20 mouse cellular contexts compared by ENCODE assay signal in genomic region chr5:120888294-120888815, GRCm38 (mm10). TPM values are rescaled to one million over a fixed set of nuclear protein-coding genes. Genes with fewer than 3 reads are reported as not detected.
DNase-seq lines count a peak whose midpoint lies in the region; ATAC-seq and TF ChIP-seq lines count a peak whose summit lies in the region.
"Not testable (repeated sequence)": the region's sequence is repeated elsewhere in the genome, so short reads cannot be mapped to it uniquely, and the experiment has no call there.
"Had no signal": no experiment of that assay in that cellular context is flagged by ENCODE, and none has a peak within 500 bp of the region (broad histone marks: within the 10 kb centered on the region; RNA-seq: fewer than 3 reads in every experiment).

No protein-coding gene starts in this region.

- H3K9me3 ChIP-seq in E14TG2a.4 (ENCODE audit: low read length): peaks cover 24% of the 10 kb centered on the region
- not testable (repeated sequence) for H3K9me3 ChIP-seq in liver, embryonic 11.5 days (ENCODE audit: control insufficient read depth, low read length)

- TF ChIP-seq CTCF in E14TG2a.4 (conservative IDR thresholded peaks at IDR 0.05; ENCODE audit: low read length): not testable (repeated sequence)

- not testable (repeated sequence) for H3K27ac ChIP-seq in liver, embryonic 11.5 days (ENCODE audit: low read depth, low read length)

- H3K4me3 ChIP-seq in E14TG2a.4 (replicated peaks; ENCODE audit: low read length): peak overlapping the region; percentile 77
- H3K4me3 ChIP-seq in liver, embryonic 11.5 days (ENCODE audit: low read depth, low read length): not testable (repeated sequence)

- not testable (repeated sequence) for ATAC-seq in liver, embryonic 11.5 days (replicated peaks; ENCODE audit: low FRiP score)

- peaks cover 27% of the 10 kb centered on the region for H3K36me3 ChIP-seq in E14TG2a.4 (ENCODE audit: insufficient read depth, low read length)
- H3K36me3 ChIP-seq in liver, embryonic 11.5 days (ENCODE audit: control insufficient read depth, insufficient read depth, low read length): not testable (repeated sequence)

- H3K4me1 ChIP-seq in E14TG2a.4 (replicated peaks; ENCODE audit: low read depth, low read length): peaks cover 51% of the 10 kb centered on the region
- H3K4me1 ChIP-seq in liver, embryonic 11.5 days (replicated peaks; ENCODE audit: control insufficient read depth, insufficient read depth, low read length): not testable (repeated sequence)

- H3K4me2 ChIP-seq in liver, embryonic 11.5 days: not testable (repeated sequence)

- not testable (repeated sequence) for H3K27me3 ChIP-seq in E14TG2a.4 (ENCODE audit: insufficient read depth, low read length); liver, embryonic 11.5 days (replicated peaks; ENCODE audit: control insufficient read depth, insufficient read depth, low read length)

- peak; percentile 95 for DNase-seq in ES-CJ7 (ENCODE audit: low read depth, low spot score)
- peak; percentile 97 for DNase-seq in R1 (ENCODE audit: low read depth, low spot score)
- peak; percentile 98 for DNase-seq in ZHBTc4 (ENCODE audit: low read depth, low spot score)
- DNase-seq in heart, adult 11 months: peak; percentile 87
- DNase-seq in liver, embryonic 11.5 days (ENCODE audit: low spot score): peak; percentile 16
- DNase-seq in urinary bladder, postnatal 4 days (ENCODE audit: low spot score in 2 of 2): peak; percentile 11 to 58

- H3K9ac ChIP-seq in liver, embryonic 11.5 days (ENCODE audit: low read depth, low read length): not testable (repeated sequence)

- WGBS in liver, embryonic 11.5 days: 27% methylated on average over 4 of the region's 4 CpGs

RNA-seq across cellular contexts. Expression of gene Oas1g, which starts 0.9 kb away (rescaled TPM):
- 0.23 and 0.39 TPM in 2 replicates for polyA plus RNA-seq in liver, embryonic 11.5 days (2014; fragmentation: Nextera tagmentation; extraction: Ambion mirVana)
- polyA plus RNA-seq: C2C12; embryonic facial prominence, embryonic 11.5 days; erythroblast, embryonic 14.5 days; forebrain, embryonic 10.5 days; G1E had no signal

RNA-seq across cellular contexts. Expression of gene Oas1a, which starts 19.0 kb away (rescaled TPM):
- 1.3 and 1.6 TPM in 2 replicates for polyA plus RNA-seq in liver, embryonic 11.5 days (2014; fragmentation: Nextera tagmentation; extraction: Ambion mirVana)
- polyA plus RNA-seq: erythroblast, embryonic 14.5 days had no signal

RNA-seq across cellular contexts. Expression of gene Oas1d, which starts 26.0 kb away (rescaled TPM):
- not detected in 2 replicates for polyA plus RNA-seq in liver, embryonic 11.5 days (2014; fragmentation: Nextera tagmentation; extraction: Ambion mirVana)
- polyA plus RNA-seq: adrenal gland, adult 2 months; brain, embryonic 14.5 days; C2C12; embryonic facial prominence, embryonic 11.5 days; embryonic facial prominence, embryonic 13.5 days; embryonic facial prominence, embryonic 15.5 days; erythroblast, embryonic 14.5 days; forebrain, embryonic 10.5 days; forebrain, embryonic 13.5 days; forebrain, embryonic 15.5 days; G1E; Patski had no signal

RNA-seq across cellular contexts. Expression of gene Oas1h, which starts 27.1 kb away (rescaled TPM):
- not detected in 2 replicates for polyA plus RNA-seq in liver, embryonic 11.5 days (2014; fragmentation: Nextera tagmentation; extraction: Ambion mirVana)
- polyA plus RNA-seq: adrenal gland, adult 2 months; brain, embryonic 14.5 days; C2C12; embryonic facial prominence, embryonic 11.5 days; embryonic facial prominence, embryonic 13.5 days; embryonic facial prominence, embryonic 15.5 days; erythroblast, embryonic 14.5 days; forebrain, embryonic 10.5 days; forebrain, embryonic 13.5 days; forebrain, embryonic 15.5 days; forebrain, postnatal 0 days; G1E; Patski had no signal

RNA-seq across cellular contexts. Expression of gene Oas1f, which starts 41.2 kb away (rescaled TPM):
- polyA plus RNA-seq in liver, embryonic 11.5 days (2014; fragmentation: Nextera tagmentation; extraction: Ambion mirVana): not detected in 2 replicates
- polyA plus RNA-seq: adrenal gland, adult 2 months; brain, embryonic 14.5 days; C2C12; embryonic facial prominence, embryonic 11.5 days; embryonic facial prominence, embryonic 13.5 days; erythroblast, embryonic 14.5 days; forebrain, embryonic 10.5 days; forebrain, embryonic 13.5 days; forebrain, embryonic 15.5 days; forebrain, postnatal 0 days; G1E; Patski had no signal

Comparison
In these comparisons a context has a peak if more than half of its experiments do, and no peak if none do; other contexts are left out.
1. DNase-seq: peak in every context shown above with its lines; median percentile 98 in ZHBTc4; 97 in R1; 95 in ES-CJ7; 87 in heart, adult 11 months; 34 in urinary bladder, postnatal 4 days; 16 in liver, embryonic 11.5 days.